Mouse (Mus musculus) G1E (cell line): Measurements from ENCODE around the gene 2010300C02Rik.

Experiments
- CTCF ChIP-seq: IDR thresholded peaks from 2 replicates; pipeline ENCODE4 v1.5.1; 2012; ENCODE audit warnings: low read depth, low read length, inconsistent platforms, mixed read lengths
- GATA1 ChIP-seq: IDR thresholded peaks from 2 replicates; pipeline ENCODE4 v1.6.1; 2012; ENCODE audit warnings: borderline replicate concordance, low read length, inconsistent platforms, mixed read lengths
- GATA2 ChIP-seq: IDR thresholded peaks from 2 replicates; pipeline ENCODE4 v1.6.1; 2012; ENCODE audit warnings: low read depth, low read length, inconsistent platforms, borderline replicate concordance
- POLR2AphosphoS5 ChIP-seq: IDR thresholded peaks from 2 replicates; pipeline ENCODE4 v1.6.1; 2012; ENCODE audit warnings: low read depth, low read length, inconsistent platforms; ENCODE audit not compliant: insufficient replicate concordance
- TAL1 ChIP-seq: conservative IDR thresholded peaks from 2 replicates; pipeline ENCODE4 v1.6.1; 2012; ENCODE audit warnings: low read depth, low read length, inconsistent platforms, mixed read lengths

DNA sequence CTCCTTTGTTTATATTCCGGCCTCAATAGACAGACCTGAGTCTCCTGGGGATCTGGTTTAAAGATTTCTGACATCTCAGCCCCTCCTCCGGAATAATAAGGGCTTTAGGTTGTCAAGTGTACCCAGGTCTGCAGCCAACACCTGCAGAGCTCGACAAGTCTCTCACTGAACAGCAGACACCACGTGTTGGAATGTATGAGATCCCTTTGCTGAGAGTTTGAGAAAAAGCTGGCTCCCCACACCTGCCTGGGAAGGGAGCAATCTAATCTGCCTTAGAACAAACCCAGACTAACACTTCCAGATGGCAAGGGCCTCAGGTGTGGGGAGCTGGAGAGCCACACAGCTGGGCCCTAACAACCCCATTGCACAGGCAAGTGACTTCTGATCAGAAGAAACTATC lies 103.3 kb downstream of the 2010300C02Rik start:
- no peak for TF ChIP-seq CTCF
- TF ChIP-seq POLR2AphosphoS5, result no peak
- TF ChIP-seq GATA1, result no peak
- no peak for TF ChIP-seq TAL1
- no peak for TF ChIP-seq GATA2
